Mouse (Mus musculus): ENCODE measurements at regions not wholly inside any gene's neighbourhood (a gene's known extent, or its start where the extent isn't known, plus 50 kb on each side); places are given as distances from the start of the nearest gene placed in this dataset.

DNA sequence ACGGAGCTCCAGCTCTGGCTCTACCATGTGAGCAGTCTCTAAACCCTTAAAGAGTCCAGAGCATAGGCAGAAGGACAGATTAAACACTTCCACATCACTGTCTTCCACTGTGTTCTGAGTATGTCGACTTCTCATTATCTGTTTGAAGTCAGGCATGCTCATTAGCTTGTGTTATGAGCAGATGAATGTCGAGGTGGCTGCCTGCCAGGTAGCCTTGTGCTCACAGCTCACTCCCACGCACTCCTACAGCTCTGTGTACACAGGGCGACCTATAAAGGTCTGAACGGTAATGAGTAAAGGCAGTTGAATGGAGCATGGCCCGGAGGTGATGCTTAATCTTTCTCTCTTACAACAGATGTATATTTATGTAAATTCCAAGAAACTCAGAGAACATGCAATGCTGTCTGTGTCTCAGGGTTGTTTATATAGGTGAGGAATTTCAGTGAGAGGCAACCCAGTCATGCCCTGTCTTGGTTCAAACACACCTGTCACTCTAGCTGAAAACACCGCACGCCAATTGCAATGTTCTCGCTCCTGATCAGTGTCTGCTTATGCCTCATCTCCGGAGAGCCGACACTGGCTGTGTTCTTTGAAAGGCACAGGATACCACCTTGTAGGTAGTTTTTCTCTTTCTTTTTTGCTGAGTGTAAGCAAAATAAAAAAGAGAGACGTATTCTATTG is 135.9 kb upstream of the Gm5148 start:
- no peak for TF ChIP-seq CTCF (IDR thresholded peaks at IDR 0.05; ENCODE audit: insufficient read depth, low read depth, low read length)
- no peak for TF ChIP-seq POLR2A (IDR thresholded peaks at IDR 0.05; ENCODE audit: insufficient read depth, low read depth, low read length)
